In genomic region chr1:189700990-189701389, GRCm38 (mm10) we compare ENCODE assay signal across 10 mouse cellular contexts. TPM values are rescaled to one million over a fixed set of nuclear protein-coding genes. Genes with fewer than 3 reads are reported as not detected.
DNase-seq lines count a peak whose midpoint lies in the region; ATAC-seq lines count a peak whose summit lies in the region.
"Had no signal": no experiment of that assay in that cellular context is flagged by ENCODE, and none has a peak within 500 bp of the region (broad histone marks: within the 10 kb centered on the region; RNA-seq: fewer than 3 reads in every experiment).

No protein-coding gene starts in this region.

- H3K9ac ChIP-seq in neural tube, embryonic 15.5 days (replicated peaks) = no peak overlapping the region
- no peak overlapping the region for H3K9ac ChIP-seq in forebrain, embryonic 16.5 days (replicated peaks; ENCODE audit: low read depth, low read length)
- no peak overlapping the region for H3K9ac ChIP-seq in midbrain, embryonic 15.5 days
- H3K9ac ChIP-seq: stomach, embryonic 15.5 days had no signal

- no peaks in the 10 kb centered on the region for H3K9me3 ChIP-seq in neural tube, embryonic 15.5 days (replicated peaks)
- no peaks in the 10 kb centered on the region for H3K9me3 ChIP-seq in forebrain, embryonic 16.5 days (ENCODE audit: control insufficient read depth, low read length)
- no peaks in the 10 kb centered on the region for H3K9me3 ChIP-seq in midbrain, embryonic 15.5 days
- H3K9me3 ChIP-seq: embryonic facial prominence, embryonic 13.5 days; stomach, embryonic 15.5 days had no signal

- H3K4me2 ChIP-seq in neural tube, embryonic 15.5 days = no peak overlapping the region
- no peak overlapping the region for H3K4me2 ChIP-seq in forebrain, embryonic 16.5 days (ENCODE audit: low read length)
- H3K4me2 ChIP-seq in midbrain, embryonic 15.5 days = no peak overlapping the region
- H3K4me2 ChIP-seq: embryonic facial prominence, embryonic 13.5 days; stomach, embryonic 15.5 days had no signal

- no peaks in the 10 kb centered on the region for H3K4me1 ChIP-seq in neural tube, embryonic 15.5 days
- H3K4me1 ChIP-seq in forebrain, embryonic 16.5 days (replicated peaks; ENCODE audit: control insufficient read depth, insufficient read depth, low read length) = no peaks in the 10 kb centered on the region
- no peaks in the 10 kb centered on the region for H3K4me1 ChIP-seq in midbrain, embryonic 15.5 days
- H3K4me1 ChIP-seq: stomach, embryonic 15.5 days had no signal

- intact Hi-C loops in left cerebral cortex, postnatal 36 days (cut with DNase I) = loop anchor here (2.0 to 5.0 kb wide), 3 partner anchors 182 to 271 kb away; no protein-coding TSS in a partner anchor

- no peak overlapping the region for H3K4me3 ChIP-seq in neural tube, embryonic 15.5 days (replicated peaks)
- no peak overlapping the region for H3K4me3 ChIP-seq in forebrain, embryonic 16.5 days (replicated peaks; ENCODE audit: low read length)
- H3K4me3 ChIP-seq in midbrain, embryonic 15.5 days = no peak overlapping the region
- H3K4me3 ChIP-seq: embryonic facial prominence, embryonic 13.5 days; stomach, embryonic 15.5 days had no signal

- peak; percentile 79 for DNase-seq in neural tube, embryonic 10.5 days (ENCODE audit: extremely low spot score, low spot score)
- peak; percentile 68 to 74 for DNase-seq in cerebellum, adult 18-20 months
- DNase-seq in left cerebral cortex, postnatal 36 days (ENCODE audit: low spot score in 2 of 2) = peak; percentile 58 to 61
- DNase-seq in spleen, postnatal 4 days (ENCODE audit: low spot score in 2 of 2) = peak; percentile 60 to 79

- no peak overlapping the region for H3K27ac ChIP-seq in neural tube, embryonic 15.5 days (replicated peaks)
- H3K27ac ChIP-seq in forebrain, embryonic 16.5 days (ENCODE audit: low read length) = no peak overlapping the region
- H3K27ac ChIP-seq in midbrain, embryonic 15.5 days = no peak overlapping the region
- H3K27ac ChIP-seq: stomach, embryonic 15.5 days had no signal

- no peaks in the 10 kb centered on the region for H3K27me3 ChIP-seq in neural tube, embryonic 15.5 days (replicated peaks)
- H3K27me3 ChIP-seq in forebrain, embryonic 16.5 days (replicated peaks; ENCODE audit: control insufficient read depth, insufficient read depth, low read length) = no peaks in the 10 kb centered on the region; the same call in 1 of the 2 replicates
- no peaks in the 10 kb centered on the region for H3K27me3 ChIP-seq in midbrain, embryonic 15.5 days (replicated peaks)
- H3K27me3 ChIP-seq: embryonic facial prominence, embryonic 13.5 days; stomach, embryonic 15.5 days had no signal

- ATAC-seq in neural tube, embryonic 15.5 days (ENCODE audit: low FRiP score) = no peak; the same call in 1 of the 2 replicates
- ATAC-seq in forebrain, embryonic 16.5 days = peak; percentile 61; the same call in 1 of the 2 replicates
- peak; percentile 70 for ATAC-seq in inflammation-experienced regulatory T-cells, adult 6 months
- ATAC-seq in midbrain, embryonic 15.5 days (replicated peaks) = 0 out of 2 replicates have a peak, but pooled peaks have one; percentile 62

- WGBS in neural tube, embryonic 15.5 days = 1% methylated on average over 6 of the region's 6 CpGs
- 0% methylated on average over 6 of the region's 6 CpGs for WGBS in forebrain, embryonic 16.5 days
- WGBS in midbrain, embryonic 15.5 days = 3% methylated on average over 6 of the region's 6 CpGs

- H3K36me3 ChIP-seq in neural tube, embryonic 15.5 days = no peaks in the 10 kb centered on the region
- H3K36me3 ChIP-seq in forebrain, embryonic 16.5 days (ENCODE audit: control insufficient read depth, insufficient read depth) = no peaks in the 10 kb centered on the region
- no peaks in the 10 kb centered on the region for H3K36me3 ChIP-seq in midbrain, embryonic 15.5 days (replicated peaks)
- H3K36me3 ChIP-seq: embryonic facial prominence, embryonic 13.5 days; stomach, embryonic 15.5 days had no signal

RNA-seq across cellular contexts. Expression of gene Cenpf, which starts 13.1 kb away (rescaled TPM):
- 11.2 and 24.1 TPM in 2 replicates for polyA plus RNA-seq in neural tube, embryonic 15.5 days (2015; fragmentation: Nextera tagmentation; extraction: Ambion mirVana)
- polyA plus RNA-seq in forebrain, embryonic 16.5 days (2015; fragmentation: Nextera tagmentation; extraction: Ambion mirVana) = 37.9 and 47.8 TPM in 2 replicates
- polyA plus RNA-seq in inflammation-experienced regulatory T-cells, adult 6 months (2017; shearing (Covaris generic)) = 10 to 100 TPM in 1 of 3 experiments, 1 to 10 TPM in 2; 3.6 to 44.7 (median 3.8) TPM
- total RNA-seq in left cerebral cortex, postnatal 36 days (2021) = 1 to 10 TPM in 1 of 2 experiments, under 1 TPM in 1; 0.69 to 1.5 TPM
- polyA plus RNA-seq in midbrain, embryonic 15.5 days (2015; fragmentation: Nextera tagmentation; extraction: Ambion mirVana) = 12.0 and 18.7 TPM in 2 replicates

RNA-seq across cellular contexts. Expression of gene Ptpn14, which starts 27.1 kb away (rescaled TPM):
- 1.4 and 4.8 TPM in 2 replicates for polyA plus RNA-seq in neural tube, embryonic 15.5 days (2015; fragmentation: Nextera tagmentation; extraction: Ambion mirVana)
- polyA plus RNA-seq in forebrain, embryonic 16.5 days (2015; fragmentation: Nextera tagmentation; extraction: Ambion mirVana) = 0.85 and 1.1 TPM in 2 replicates
- under 1 TPM in 2 of 3 experiments, not detected in 1; 0.10 to 0.23 TPM for polyA plus RNA-seq in inflammation-experienced regulatory T-cells, adult 6 months (2017; shearing (Covaris generic))
- 10 to 100 TPM in 1 of 2 experiments, 1 to 10 TPM in 1; 8.0 to 16.9 TPM for total RNA-seq in left cerebral cortex, postnatal 36 days (2021)
- 1.5 and 2.1 TPM in 2 replicates for polyA plus RNA-seq in midbrain, embryonic 15.5 days (2015; fragmentation: Nextera tagmentation; extraction: Ambion mirVana)
